Mouse (Mus musculus) skeletal muscle tissue, postnatal 0 days (tissue): ENCODE data around the gene Pear1. TPM values are rescaled to one million over a fixed set of nuclear protein-coding genes. Genes with fewer than 3 reads are reported as not detected.

ENCODE experiments used
- polyA plus RNA-seq: library from polyadenylated mRNA; unstranded; fragments of >200 nt; fragmentation: Nextera tagmentation; extraction: Ambion mirVana; gene quantifications from 2 replicates; pipeline ENCODE4 v1.2.1, GENCODE M21; 2015

The Pear1 gene
- 10.9 and 12.9 TPM in 2 replicates for polyA plus RNA-seq

DNA sequence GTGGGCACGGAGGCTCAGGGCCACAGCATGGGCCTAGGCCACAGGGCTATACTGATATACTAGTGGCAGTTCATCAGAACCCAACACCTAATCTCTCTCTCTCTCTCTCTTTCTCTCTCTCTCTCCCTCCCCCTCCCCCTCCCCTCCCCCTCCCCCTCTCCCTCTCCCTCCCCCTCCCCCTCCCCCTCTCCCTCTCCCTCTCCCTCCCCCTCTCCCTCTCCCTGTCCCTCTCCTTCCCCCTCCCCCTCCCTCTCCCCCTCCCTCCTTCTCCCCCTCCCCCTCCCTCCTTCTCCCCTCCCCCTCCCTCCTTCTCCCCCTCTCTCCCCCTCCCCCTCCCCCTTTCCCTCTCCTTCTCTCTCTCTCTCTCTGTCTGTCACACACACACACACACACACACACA lies at the start of gene Pear1:
Pear1 (minus strand) TSS at position 101 of the 400 bp plus-strand sequence.

DNA sequence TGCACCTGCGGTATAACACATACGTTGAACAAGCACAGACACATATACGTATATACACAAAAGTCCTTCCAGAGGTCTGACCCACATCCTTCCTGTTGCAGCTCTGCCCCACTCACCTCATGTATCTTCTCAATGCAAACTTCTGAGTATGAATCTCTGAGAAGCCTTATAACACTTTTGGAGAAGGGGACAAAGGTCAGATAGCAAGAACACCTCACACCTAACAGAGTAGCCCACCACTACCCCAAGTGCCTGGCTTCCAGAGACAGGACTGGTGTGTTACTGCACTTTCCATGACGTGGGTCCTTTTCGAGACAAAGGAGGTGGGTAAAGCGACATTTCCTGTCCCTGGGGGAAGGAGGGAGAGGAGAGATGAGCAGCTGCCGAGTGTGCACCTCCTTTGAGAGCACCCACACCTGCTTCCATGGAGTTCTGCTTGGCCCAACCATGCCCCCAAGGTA lies 22.6 kb upstream of the Pear1 start, which contains the start of gene Sh2d2a:
Sh2d2a (plus strand) TSS at position 106 of the 461 bp plus-strand sequence.

DNA sequence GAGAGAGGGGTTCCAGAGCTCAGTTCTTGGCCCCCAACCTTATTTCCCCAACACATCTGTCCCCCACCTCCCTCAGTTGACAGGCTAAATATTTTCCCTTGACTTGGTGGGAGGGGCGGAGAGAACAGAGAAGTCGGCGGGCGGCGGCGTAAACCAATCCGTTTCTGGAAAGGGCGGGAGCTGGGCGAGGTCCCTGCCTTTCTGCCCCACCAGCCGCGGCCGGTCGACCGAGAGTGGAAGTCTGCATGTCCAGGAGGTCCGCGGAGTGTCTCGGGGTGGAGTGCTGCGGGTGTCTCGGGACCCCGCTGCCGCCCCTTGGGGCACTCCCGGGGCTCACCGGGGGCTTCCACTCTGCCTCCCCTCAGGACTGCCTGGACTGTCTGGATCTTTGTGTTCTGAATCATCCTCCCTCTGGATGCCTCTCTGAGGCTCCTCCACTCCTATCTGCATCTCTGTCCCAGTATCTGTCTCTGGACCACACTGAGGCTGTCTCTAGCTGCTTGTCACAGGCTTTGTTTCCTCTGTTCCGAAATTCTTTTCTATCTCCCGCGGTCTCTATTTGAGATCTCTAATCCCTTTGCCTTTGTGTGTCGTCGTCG lies 27.3 kb downstream of the Pear1 start, which contains the start of gene Insrr:
Insrr (plus strand) TSS at position 216 of the 599 bp plus-strand sequence.

DNA sequence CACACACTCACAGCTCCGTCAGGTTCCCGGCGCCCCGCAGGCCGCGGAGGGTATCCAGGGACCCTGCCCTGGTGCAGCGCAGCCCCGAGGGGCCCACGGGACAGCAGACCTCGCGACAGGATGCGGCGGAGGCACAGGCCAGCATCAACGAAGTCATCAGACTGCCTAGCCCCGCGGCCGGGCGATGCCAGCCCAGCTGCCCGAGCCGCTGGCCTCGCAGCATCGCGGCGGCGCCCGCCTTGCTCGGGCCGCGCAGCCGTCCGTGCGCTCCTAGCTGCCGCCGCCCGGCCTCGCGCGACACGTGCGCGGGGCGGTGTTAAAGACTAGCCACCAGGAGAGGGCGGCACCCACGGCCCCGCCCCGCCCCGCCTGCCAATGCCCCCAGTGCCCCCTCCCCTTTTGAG lies 29.2 kb downstream of the Pear1 start, which contains the start of gene Ntrk1:
Ntrk1 (minus strand) TSS at position 241 of the 404 bp plus-strand sequence.

DNA sequence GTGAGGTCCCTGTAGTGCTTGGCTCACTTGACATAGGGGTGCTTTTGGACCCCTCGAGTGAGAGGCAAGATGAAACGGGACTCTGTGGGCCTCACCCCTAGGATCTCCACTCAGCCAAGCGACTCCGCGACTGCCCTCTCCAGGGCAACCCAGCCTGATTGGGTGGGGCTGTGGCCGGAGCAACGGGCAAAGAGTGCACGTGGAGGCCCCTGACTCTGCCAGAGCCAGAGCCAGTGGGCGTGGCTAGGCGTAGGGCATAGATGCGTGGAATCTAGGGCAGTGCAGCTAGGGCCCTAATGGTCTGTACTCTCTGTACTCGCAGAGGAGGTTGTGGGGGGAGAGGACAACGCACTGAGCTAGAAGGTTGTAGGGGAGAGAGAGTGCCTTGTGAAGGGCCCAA lies 75.7 kb downstream of the Pear1 start, which contains the start of gene Lrrc71:
Lrrc71 (minus strand) TSS at position 195 of the 400 bp plus-strand sequence.

Other genes starting within 250 kb of the Pear1 start
- 5.8 and 6.3 TPM in 2 replicates for gene Arhgef11, start 206.7 kb downstream of the Pear1 start, polyA plus RNA-seq
- gene Lrrc71, start 75.7 kb downstream of the Pear1 start, polyA plus RNA-seq: 0.18 and 0.26 TPM in 2 replicates
- gene Ntrk1, start 29.1 kb downstream of the Pear1 start, polyA plus RNA-seq: 0.28 TPM in 1 of 2 replicates, not detected in the other
- 0.04 and 0.13 TPM in 2 replicates for gene Insrr, start 27.4 kb downstream of the Pear1 start, polyA plus RNA-seq
- 0.07 and 0.13 TPM in 2 replicates for gene Sh2d2a, start 22.4 kb upstream of the Pear1 start, polyA plus RNA-seq
- 9.7 and 10.3 TPM in 2 replicates for gene Prcc, start 61.3 kb upstream of the Pear1 start, polyA plus RNA-seq
- gene Hdgf, start 82.0 kb upstream of the Pear1 start, polyA plus RNA-seq: 113 and 133 TPM in 2 replicates
- 51.0 and 60.6 TPM in 2 replicates for gene Mrpl24, start 95.2 kb upstream of the Pear1 start, polyA plus RNA-seq
- gene Isg20l2, start 106.0 kb upstream of the Pear1 start, polyA plus RNA-seq: 16.7 and 16.8 TPM in 2 replicates
- 7.5 and 8.2 TPM in 2 replicates for gene Rrnad1, start 106.4 kb upstream of the Pear1 start, polyA plus RNA-seq
- 0.85 and 3.3 TPM in 2 replicates for gene Crabp2, start 124.4 kb upstream of the Pear1 start, polyA plus RNA-seq
- gene Nes, start 146.8 kb upstream of the Pear1 start, polyA plus RNA-seq: 74.2 and 79.3 TPM in 2 replicates
- gene Bcan, start 175.9 kb upstream of the Pear1 start, polyA plus RNA-seq: 0.21 TPM in 1 of 2 replicates, not detected in the other
- gene Hapln2, start 203.3 kb upstream of the Pear1 start, polyA plus RNA-seq: 0.08 and 0.13 TPM in 2 replicates
- gene Gpatch4, start 218.8 kb upstream of the Pear1 start, polyA plus RNA-seq: 15.9 and 16.7 TPM in 2 replicates
- 106 and 125 TPM in 2 replicates for gene Naxe, start 234.2 kb upstream of the Pear1 start, polyA plus RNA-seq